8 mouse cellular contexts compared by ENCODE assay signal in the genomic region with DNA sequence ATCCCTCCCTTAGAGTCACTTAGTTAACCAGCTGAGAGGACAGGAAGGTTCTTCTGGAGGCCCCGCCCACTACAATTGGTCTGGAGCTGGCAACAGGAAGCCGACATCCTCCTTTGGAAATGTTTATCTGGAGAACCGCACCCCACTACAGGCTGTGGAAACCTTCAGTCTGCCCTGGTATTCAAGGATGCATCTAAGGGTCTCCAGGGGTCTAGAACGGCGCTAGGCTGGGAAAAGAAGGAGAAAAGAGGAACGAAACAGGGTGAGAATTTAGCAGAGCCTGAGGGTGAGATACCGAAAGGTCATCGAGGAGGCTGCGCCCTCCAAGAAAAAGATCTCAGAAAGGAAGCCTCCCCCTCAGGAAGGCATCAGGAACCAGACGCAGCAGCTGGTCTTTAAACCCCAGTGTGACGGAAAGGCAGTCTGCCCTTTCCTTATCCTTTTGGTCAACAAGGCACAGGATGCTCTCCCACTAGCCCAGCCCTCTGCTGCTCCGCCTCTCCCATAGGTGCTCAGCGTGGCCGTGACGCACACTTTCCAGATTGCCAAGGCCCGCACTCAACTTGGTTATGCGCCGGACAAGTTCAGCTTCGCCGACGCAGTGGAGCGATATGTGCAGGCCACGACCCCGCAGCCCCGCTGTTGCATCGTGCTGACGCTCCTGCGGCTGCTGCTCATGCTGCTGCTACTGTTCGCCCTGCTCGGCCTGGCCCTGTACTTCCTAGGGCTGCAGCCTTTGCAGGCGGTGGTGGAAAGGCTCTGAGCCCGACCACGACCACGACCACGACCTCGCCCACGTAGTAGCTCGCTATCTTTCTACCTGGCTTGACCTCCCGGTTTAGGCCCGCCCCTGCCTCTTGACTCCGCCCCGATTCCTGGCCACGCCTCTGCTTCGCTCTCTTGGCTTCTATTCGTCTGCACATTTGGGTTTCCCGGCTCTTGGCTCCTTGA. TPM values are rescaled to one million over a fixed set of nuclear protein-coding genes. Genes with fewer than 3 reads are reported as not detected.
DNase-seq lines count a peak whose midpoint lies in the region; ATAC-seq and TF ChIP-seq lines count a peak whose summit lies in the region.

No protein-coding gene starts in this region.

- peak overlapping the region; percentile 0; the same call in 1 of the 2 replicates for H3K9ac ChIP-seq in ES-Bruce4 (ENCODE audit: low read depth, poor library complexity, severe bottlenecking)
- peak overlapping the region; percentile 44 for H3K9ac ChIP-seq in forebrain, embryonic 11.5 days (ENCODE audit: low read length)

- H3K4me3 ChIP-seq in ES-Bruce4 (ENCODE audit: low read depth, low read length) = peak overlapping the region; percentile 61
- H3K4me3 ChIP-seq in forebrain, embryonic 11.5 days (ENCODE audit: low read depth, low read length) = peak overlapping the region; percentile 50

- peak overlapping the region; percentile 89 for H3K4me2 ChIP-seq in forebrain, embryonic 11.5 days (ENCODE audit: low read depth, low read length, severe bottlenecking)

- TF ChIP-seq POLR2A in ES-Bruce4 (IDR thresholded peaks at IDR 0.05; ENCODE audit: insufficient read depth, low read length) = no peak
- no peak for TF ChIP-seq POLR2A in brain, embryonic 14.5 days (IDR thresholded peaks at IDR 0.05; ENCODE audit: borderline replicate concordance, extremely low read depth, insufficient read depth, insufficient read length, poor library complexity, severe bottlenecking)

- no peaks in the 10 kb centered on the region for H3K9me3 ChIP-seq in ES-Bruce4 (replicated peaks; ENCODE audit: control insufficient read depth, insufficient read depth, low read length, poor library complexity, severe bottlenecking)
- no peaks in the 10 kb centered on the region for H3K9me3 ChIP-seq in forebrain, embryonic 11.5 days (ENCODE audit: control insufficient read depth, low read length)

- TF ChIP-seq EP300 in ES-Bruce4 (IDR thresholded peaks at IDR 0.05; ENCODE audit: insufficient read depth, low read depth, low read length) = no peak

- no peaks in the 10 kb centered on the region for H3K36me3 ChIP-seq in ES-Bruce4 (ENCODE audit: control insufficient read depth, insufficient read depth, low read length, poor library complexity, severe bottlenecking)
- H3K36me3 ChIP-seq in forebrain, embryonic 11.5 days (ENCODE audit: control insufficient read depth, insufficient read depth, low read length) = no peaks in the 10 kb centered on the region

- intact Hi-C loops in heart, postnatal 14 days (cut with DNase I) = no loop called here

- no peak; the same call in 1 of the 2 replicates for ATAC-seq in forebrain, embryonic 11.5 days (replicated peaks; ENCODE audit: low FRiP score)

- H3K27me3 ChIP-seq in ES-Bruce4 (ENCODE audit: control insufficient read depth, insufficient read depth, low read length, poor library complexity, severe bottlenecking) = no peaks in the 10 kb centered on the region
- H3K27me3 ChIP-seq in forebrain, embryonic 11.5 days (ENCODE audit: control insufficient read depth, insufficient read depth, low read length) = peaks cover 17% of the 10 kb centered on the region

- H3K4me1 ChIP-seq in ES-Bruce4 (ENCODE audit: control insufficient read depth, insufficient read depth, low read length) = no peaks in the 10 kb centered on the region
- no peaks in the 10 kb centered on the region; the same call in 1 of the 2 replicates for H3K4me1 ChIP-seq in forebrain, embryonic 11.5 days (replicated peaks; ENCODE audit: control insufficient read depth, insufficient read depth, low read length)

- H3K27ac ChIP-seq in ES-Bruce4 (ENCODE audit: insufficient read depth, low read length) = no peak overlapping the region
- no peak overlapping the region for H3K27ac ChIP-seq in forebrain, embryonic 11.5 days (ENCODE audit: low read depth, low read length)

- peak; percentile 52 for DNase-seq in brain, embryonic 14.5 days (ENCODE audit: low read depth)
- DNase-seq in forebrain, embryonic 11.5 days (ENCODE audit: low spot score) = peak; percentile 74
- DNase-seq in heart, postnatal 14 days = peak; percentile 65 to 75
- DNase-seq in kidney, postnatal 4 days = peak; percentile 80 to 84
- DNase-seq in lung, postnatal 14 days = peak; percentile 78
- DNase-seq in retina, embryonic 14.5 days (ENCODE audit: low spot score) = peak; percentile 66
- DNase-seq in urinary bladder, postnatal 14 days (ENCODE audit: low spot score) = peak; percentile 78

- 3% methylated on average over 46 of the region's 46 CpGs for WGBS in forebrain, embryonic 11.5 days

- no peak for TF ChIP-seq CTCF in ES-Bruce4 (IDR thresholded peaks at IDR 0.05; ENCODE audit: low read depth, low read length)
- no peak for TF ChIP-seq CTCF in brain, embryonic 14.5 days (IDR thresholded peaks at IDR 0.05; ENCODE audit: borderline replicate concordance, extremely low read depth, insufficient read depth, insufficient read length)

RNA-seq across cellular contexts. Expression of gene Eef2k, which starts 11.9 kb away (rescaled TPM):
- 9.3 and 11.3 TPM in 2 replicates for polyA plus RNA-seq in ES-Bruce4 (2011; ENCODE audit: insufficient read depth, insufficient read length, low read depth, missing spikeins)
- polyA plus RNA-seq in brain, embryonic 14.5 days (2012; rRNA removed) = 31.6 and 34.6 TPM in 2 replicates
- 10.0 and 12.7 TPM in 2 replicates for polyA plus RNA-seq in forebrain, embryonic 11.5 days (2014; fragmentation: Nextera tagmentation; extraction: Ambion mirVana)
- total RNA-seq in heart, postnatal 14 days (2021) = 10 to 100 TPM; 30.0 to 34.2 TPM

RNA-seq across cellular contexts. Expression of gene Gm5737, which starts 18.5 kb away (rescaled TPM):
- polyA plus RNA-seq in ES-Bruce4 (2011; ENCODE audit: insufficient read depth, insufficient read length, low read depth, missing spikeins) = not detected in 2 replicates
- polyA plus RNA-seq in brain, embryonic 14.5 days (2012; rRNA removed) = 0.26 and 0.37 TPM in 2 replicates
- not detected in 2 replicates for polyA plus RNA-seq in forebrain, embryonic 11.5 days (2014; fragmentation: Nextera tagmentation; extraction: Ambion mirVana)
- total RNA-seq in heart, postnatal 14 days (2021) = under 1 TPM in 1 of 2 experiments, not detected in 1; 0.22 TPM
